Mouse (Mus musculus) thymus, postnatal 0 days (tissue): ENCODE results near the gene Atxn10. TPM values are rescaled to one million over a fixed set of nuclear protein-coding genes. Genes with fewer than 3 reads are reported as not detected.

ENCODE experiments used
- DNase-seq: peaks from one replicate; pipeline ENCODE4 v3.0.0-alpha.2; 2015; ENCODE audit warnings: low spot score
- polyA plus RNA-seq: library from polyadenylated mRNA; unstranded; fragments of >200 nt; fragmentation: Nextera tagmentation; extraction: Ambion mirVana; gene quantifications from 2 replicates; pipeline ENCODE4 v1.2.1, GENCODE M21; 2015

The Atxn10 gene
- polyA plus RNA-seq, 1 experiment from 2014 or later, result 226 TPM

DNA sequence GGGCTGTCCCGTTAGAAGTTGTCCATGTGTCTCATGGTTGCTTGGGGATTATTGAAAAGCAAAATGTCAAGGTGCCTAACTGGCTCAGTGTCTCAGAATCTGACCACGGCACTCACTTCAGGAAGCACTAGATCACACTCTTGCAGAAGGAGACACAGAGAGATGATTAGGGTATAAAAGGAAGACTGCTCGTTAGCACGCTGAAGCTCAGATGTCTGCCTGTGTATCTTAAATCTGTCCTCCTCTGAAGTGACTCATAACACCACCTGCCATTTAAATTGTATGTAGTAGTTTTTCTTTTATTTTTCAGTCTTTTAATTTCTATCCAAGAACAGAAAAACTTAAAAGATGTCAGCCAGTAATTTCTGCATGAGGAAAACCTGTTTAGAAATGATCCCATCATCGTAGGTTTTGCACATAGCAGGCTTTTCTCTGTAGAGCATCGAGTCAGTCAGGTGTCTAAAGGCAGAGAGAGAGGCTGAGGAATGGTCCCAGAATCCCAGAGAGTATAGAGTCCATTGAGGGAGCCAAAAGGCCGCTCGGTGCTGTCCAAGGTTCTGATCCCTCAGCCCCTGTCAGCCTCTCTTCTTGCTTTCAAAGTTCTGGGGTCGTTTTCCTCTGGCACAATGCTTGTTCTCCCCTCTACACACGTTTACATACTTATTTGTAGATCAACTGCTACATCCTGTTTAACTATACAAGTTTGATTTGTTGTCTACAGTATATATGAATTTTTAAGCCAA is 128.9 kb downstream of the Atxn10 start:
- DNase-seq, result no peak

DNA sequence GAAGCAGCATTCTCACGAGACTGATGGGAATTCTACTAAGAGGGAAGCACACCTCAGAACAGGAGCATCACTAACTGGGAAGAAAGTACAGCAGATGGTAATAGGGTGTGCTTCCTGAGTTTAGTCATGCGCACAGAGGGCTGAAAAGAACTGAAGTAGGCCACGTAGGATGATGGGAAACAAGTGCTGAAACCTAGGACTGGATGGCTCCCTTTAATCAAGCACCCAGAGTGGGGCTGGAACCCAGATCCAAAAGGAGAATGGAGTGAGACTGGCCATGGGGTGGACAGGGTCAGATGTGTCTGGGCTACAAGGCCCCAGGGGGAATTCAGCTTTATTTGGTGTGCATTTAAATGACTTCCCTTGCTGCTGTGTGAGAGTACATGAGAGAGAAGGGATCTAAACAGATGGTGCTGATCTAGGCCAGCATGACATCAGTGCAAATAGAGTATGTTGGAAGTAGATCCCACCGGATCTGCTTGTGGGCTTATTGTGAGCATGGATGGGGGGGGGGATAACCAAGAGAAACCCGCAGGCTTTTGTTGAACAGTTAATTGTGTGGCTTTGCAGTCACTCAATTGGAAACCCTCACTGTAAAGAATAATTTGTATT is 130.5 kb downstream of the Atxn10 start:
- no peak for DNase-seq

DNA sequence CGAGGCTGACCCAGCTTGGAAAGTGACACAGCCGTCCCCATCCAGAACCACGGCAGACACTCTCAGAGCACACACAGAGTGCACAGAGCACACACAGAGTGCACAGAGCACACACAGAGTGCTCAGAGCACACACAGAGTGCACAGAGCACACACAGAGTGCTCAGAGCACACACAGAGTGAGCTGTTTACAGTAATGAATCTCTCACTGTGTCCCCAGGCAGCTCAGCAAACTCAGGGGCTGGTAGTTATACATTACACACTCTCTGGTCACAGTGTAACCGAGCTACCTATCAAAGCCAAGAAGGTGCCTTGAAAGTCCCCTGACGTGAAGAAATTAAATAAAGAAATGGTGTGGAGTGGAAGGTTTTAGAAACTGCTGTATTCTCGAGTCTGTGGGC is 133.4 kb downstream of the Atxn10 start:
- DNase-seq, result no peak

DNA sequence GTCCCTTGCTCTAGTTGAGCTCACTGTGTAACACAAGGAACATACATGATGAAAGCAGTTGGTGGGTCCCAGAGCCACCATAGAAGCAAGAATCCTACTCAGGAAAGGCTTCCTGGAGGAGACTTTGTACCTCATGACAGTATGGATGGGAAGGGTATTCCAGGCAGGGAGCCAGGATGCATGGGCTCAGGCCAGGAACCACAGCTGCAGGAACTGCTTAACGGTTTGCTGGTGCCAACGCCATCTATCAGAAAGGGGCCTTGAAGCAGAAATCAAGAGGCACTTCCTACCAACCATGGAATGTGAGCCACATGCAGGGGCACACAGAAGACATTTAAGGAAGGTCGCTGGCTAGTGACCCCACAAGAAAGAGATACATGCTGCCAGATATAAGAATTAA is 138.7 kb downstream of the Atxn10 start:
- no peak for DNase-seq

DNA sequence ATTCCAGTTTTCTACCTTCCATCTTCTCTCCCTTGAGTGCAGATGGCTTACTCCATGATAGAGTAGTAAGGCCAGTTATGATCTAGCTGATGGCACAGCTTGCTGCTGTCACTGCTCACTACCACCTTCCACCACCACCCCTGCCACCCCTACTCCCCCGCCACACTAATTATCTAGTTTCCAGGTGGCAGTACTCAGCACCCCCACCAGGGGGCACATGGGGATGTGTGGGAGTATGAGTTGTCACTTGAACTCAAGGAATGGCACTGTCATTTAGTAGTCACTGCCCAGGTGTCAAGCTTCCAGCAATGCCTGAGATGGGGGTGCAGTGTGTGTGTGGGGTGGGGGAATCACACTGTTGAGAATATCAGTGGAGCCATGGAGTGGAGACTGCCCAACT is 141.5 kb downstream of the Atxn10 start:
- DNase-seq, result peak; percentile 75

DNA sequence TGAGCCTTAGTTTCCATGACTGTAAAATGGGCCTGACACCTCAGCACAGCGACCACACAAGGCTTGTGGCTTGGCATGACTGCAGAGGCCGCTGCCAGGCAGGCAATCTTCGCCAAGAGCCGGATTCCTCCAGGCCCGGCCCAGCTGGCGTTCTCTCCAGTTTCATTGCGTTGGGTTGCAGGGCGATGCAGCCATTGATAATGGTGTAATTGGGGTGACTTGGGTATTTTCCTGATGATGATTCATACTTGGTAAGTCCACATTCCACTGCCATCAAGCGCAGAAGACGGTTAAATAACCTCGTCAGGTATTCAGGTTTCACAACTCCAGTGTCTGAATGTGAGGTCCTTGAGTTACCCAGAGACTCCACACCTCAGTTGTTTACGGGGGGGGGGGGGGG is 143.3 kb downstream of the Atxn10 start:
- no peak for DNase-seq

DNA sequence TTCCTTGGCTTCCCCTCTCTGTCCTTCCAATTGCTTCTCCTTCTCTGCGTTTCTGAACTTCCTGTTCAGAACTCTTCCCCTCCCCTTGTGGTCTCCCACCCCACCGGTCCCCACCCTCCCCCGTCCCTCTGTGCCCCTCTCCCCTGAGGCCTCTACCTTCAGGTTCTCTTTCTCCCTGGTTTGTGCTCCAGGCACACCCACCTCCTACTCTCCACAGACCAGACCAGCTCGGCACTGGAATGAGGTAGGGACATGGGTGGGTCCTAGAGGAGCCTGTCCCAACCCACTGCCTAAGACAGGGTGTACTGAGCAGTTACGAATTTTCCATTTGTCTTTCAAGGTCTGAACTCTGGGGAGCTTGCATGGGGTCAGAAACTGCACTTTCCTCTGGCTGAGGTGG is 143.9 kb downstream of the Atxn10 start:
- DNase-seq, result no peak

DNA sequence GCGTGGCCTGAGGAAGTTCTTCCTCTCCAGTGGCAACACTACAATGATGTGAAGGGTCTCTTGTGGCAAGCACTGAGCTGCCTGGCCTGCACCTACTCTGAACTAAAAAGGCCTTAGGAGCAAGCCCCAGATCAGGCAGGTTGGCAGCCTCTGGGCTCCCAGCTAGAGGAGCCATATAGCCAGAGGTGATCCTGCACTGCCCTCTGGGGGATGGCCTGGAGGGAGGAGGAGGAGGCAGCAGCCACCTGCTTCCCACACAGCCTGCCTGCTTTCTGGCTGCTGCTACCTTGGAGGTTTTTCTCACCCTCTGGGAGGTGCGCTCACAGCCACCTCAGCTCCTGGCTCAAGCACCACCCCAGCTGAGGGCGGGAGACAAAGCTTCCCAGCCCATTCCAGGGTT is 144.6 kb downstream of the Atxn10 start:
- DNase-seq, result peak; percentile 21

DNA sequence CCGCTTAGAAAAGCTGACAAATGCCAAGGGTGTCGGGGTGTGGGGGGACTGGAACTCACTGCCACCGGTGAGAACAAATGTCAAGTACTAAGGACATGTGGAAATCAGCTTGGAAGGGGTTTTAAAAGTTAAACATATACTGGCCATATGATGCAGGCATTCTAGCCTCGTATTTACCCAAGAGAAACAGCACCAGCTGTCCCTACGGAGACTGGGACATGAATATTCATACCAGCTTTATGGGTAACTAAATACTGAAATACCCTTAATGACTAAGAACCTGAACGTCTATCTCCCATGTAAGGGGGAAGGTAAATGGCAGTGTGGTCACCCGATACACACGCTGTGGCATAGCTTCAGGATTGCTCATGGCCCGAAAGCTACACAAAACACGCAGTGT is 152.9 kb downstream of the Atxn10 start:
- no peak for DNase-seq

DNA sequence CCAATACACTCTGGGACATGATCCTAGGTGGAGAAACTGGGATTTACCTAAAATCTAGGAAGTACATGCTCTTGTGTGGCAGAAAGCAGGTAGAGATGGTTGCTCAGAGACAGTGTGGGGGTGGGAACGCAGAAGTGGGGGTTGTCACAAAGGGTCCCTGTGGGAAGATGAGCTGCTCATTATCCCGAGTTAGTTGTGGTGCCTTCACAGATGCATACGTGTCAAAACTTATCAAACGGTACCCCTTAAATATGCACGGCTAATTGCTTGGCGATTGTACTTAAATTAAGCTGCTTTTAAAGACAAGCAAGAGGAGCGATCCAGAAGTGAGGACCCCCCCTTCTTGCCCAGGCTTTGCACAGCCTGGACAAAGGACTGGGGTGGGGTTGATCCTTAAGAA is 153.7 kb downstream of the Atxn10 start:
- DNase-seq, result no peak

DNA sequence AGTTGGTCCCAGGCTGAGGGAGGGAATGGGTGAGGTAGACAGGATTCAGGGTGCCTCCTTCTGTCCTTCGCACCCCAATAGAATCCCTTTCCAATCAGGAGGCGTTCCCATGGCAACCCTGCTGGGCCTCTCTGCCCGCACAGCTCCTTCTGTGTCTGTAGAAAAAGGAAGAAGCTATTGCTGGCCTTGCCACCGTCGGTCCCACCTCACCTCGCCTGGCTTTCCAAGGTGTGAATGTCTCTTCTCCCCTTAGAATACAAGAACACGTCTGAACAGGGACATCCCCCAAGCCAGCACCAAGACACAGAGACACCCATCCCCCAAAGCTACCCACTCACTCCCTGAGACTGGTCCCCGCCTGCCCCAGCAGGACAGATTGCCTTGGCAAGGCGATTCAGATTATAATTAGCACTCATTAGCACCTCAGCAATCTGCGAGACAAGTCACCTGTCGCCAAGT is 158.1 kb downstream of the Atxn10 start:
- DNase-seq, result no peak

DNA sequence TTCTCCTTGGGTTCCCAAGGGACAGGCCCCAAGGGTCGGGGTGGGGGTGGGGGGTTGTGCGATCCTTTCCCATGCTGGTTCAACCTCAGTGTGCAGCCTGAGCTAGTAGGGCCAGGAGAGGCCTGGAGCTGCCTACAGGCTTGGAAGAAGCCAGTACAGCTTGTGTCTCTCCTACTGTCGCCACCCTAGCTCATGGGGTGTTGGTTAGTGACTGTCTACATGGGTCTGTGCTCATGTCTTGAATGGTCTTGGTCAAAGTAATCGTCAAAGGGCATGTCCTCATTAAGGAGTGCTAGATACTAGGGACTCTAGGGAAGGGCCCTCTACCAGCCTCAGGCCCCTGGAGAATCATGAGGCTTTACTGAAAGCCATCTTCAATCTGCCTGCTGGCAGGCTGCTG is 161.5 kb downstream of the Atxn10 start:
- DNase-seq, result no peak

DNA sequence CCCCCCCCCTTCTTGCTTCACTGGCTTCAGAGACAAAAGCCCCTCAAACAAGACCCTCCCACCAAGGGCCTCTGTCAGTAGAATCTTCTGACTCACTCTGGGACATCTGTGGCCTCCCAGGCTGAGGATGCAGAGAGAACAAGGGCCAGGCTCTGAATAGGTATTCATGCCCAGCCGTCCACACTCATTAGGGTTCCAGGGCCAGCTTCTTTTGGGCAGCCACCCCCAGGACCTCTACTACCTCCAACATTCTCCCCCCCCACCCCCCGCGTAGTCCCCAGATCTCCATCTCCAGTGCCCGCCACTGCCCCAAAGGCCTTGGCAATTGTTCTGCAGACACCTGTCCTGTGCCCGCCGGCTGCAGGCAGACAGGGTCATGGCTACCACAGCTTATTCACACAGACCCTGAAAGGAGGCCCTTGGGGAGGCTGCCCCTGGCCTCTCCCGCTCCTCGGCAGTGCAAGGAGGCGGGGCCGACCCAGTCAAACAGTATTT is 162.0 kb downstream of the Atxn10 start:
- no peak for DNase-seq

DNA sequence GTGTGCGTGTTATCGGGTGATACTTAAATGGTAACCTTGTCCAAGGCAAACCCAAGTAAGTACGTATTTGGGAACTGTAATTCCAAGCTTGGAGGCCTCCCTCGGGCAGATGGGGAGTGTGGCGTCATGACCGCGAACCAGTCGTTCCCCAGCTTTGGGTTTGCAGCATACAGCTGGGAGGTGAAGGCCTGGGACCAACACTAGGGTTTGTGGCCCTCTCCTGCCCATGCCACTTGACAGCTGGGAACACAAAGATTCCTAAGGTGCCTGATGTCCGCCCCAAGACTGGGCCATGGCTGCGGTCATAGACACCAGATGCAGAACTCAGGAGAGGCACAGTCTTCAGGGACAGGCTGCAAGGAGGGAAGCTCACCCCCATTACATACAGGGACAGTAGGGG is 164.2 kb downstream of the Atxn10 start:
- no peak for DNase-seq

DNA sequence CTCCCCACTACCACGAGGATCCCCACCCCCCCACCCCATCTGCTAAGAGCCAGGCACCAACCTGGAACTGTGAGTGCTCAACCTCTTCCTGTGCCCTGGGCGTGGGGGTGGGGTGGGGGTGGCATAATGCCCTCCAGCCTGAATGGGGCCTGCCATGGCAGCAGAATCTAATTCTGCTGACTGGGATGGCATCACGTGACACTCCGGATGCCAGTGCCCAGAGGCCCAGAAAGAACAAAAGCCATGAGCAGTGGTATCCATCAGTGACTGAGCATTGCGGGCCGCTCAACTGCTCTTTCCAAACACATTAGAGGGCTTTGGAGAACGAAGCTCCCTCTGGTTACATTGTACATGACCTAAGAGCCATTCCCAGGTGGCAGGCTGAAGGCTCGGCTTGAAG is 167.1 kb downstream of the Atxn10 start, which contains the start of gene 7530416G11Rik:
Gene 7530416G11Rik, minus strand, starts transcription at position 101 of the 400 bp plus-strand sequence.
- DNase-seq, result no peak

DNA sequence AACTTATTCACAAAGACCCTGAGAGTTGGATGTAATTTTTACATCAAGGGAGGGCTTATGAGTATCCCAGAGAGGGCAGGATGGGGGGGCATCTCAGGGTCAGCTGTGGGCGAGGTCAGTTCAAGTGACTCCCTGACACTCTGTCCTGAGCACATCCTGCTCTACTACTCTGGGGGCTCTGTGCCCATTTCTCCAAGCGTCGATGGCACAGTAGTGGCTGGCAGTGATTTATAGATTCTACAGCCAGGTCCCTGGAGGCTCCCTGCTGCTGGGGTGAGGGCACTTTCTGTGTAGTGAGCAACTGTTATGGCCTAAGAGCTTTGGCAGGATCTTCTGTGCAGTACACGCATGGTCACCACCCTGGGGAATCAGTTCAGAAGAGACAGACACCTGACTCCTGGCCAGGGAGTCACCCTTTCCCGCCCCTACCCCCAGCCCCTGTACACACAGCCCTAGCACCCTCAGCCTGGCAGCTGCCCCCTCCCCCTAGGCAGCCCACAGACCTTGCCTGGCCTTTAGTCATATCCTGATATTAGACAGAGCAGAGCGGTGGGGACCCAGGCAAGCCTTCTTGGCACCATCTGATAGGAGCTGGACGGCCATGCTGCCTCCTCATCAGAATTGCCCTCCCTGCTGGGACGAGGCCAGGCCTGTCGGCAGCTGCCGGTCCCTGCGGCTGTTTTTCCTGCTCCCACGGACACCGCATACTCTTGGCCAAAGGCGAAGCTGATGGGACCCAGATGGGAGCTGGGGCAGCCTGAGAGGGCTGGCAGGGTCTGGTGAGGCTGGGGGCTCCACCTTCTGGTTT is 169.3 kb downstream of the Atxn10 start:
- no peak for DNase-seq

DNA sequence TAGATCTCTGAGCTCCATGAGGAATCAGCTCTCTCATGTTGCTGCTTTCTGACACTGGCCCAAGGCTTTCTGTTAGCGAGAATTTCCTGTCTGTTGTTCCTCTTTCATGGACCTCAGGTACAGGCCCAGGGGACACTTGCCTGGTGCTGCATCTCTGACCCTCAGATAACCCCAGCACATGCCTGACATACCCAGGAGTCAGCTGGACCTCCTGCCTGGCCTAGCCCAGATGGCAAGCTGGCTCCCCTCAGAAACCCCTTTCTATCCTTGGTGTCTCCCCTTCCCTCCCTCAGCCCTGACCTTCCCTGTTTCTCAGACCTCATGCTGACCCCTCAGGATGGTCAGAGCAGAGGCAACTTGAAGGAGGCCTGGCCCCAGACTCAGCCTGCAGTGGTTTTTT is 170.6 kb downstream of the Atxn10 start:
- DNase-seq, result no peak

DNA sequence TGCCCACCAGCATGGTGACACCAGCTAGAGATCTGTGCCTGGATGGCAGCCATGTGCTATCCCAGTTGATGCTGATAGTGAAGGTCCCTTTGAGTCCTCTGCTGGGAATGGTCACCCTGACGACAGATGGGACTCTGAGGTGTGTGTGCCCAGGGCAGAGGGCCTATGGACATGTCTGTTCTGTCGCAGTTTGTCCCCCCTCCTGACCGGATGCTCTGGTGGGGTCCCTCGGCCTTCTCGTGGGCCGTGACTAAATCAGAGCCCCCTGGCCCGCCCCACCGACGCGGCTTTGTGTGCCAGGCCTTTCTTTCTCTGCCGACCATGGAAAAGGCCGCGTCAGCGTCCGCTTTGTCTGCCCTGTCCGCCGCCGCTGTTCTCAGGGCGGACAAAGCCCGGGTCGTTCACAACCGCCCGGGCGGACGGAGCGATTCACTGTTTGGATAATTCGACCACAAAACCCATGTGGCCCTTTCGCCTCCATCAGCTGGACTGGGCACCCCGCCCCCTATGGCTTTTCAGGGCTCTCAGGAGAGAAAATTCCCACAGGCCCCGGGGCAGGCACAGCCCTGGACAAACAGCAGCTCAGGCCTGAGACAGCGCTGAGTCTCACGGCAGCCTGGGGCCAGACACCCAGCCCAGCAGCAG is 171.4 kb downstream of the Atxn10 start:
- DNase-seq, result no peak
